Mouse (Mus musculus): ENCODE data around the gene Ncor2.

Gene Ncor2

GRCm38 (mm10) chr5:125066479-125067471 lies 112.2 kb downstream of the Ncor2 start:
- DNase-seq (ENCODE audit: low read depth), result peak; percentile 83

GRCm38 (mm10) chr5:125063015-125063414 lies 116.0 kb downstream of the Ncor2 start:
- no peak for DNase-seq (ENCODE audit: low read depth)

GRCm38 (mm10) chr5:125058267-125058668 lies 120.8 kb downstream of the Ncor2 start:
- peak; percentile 33 for DNase-seq (ENCODE audit: low read depth)

GRCm38 (mm10) chr5:125057555-125058266 lies 121.3 kb downstream of the Ncor2 start:
- peak; percentile 25 for DNase-seq (ENCODE audit: low read depth)

- DNase-seq (ENCODE audit: low read depth), result no peak
These were observed 122.1 kb downstream of the Ncor2 start for GRCm38 (mm10) chr5:125056696-125057554.

- DNase-seq (ENCODE audit: low read depth), result no peak
These were observed 122.7 kb downstream of the Ncor2 start for GRCm38 (mm10) chr5:125056331-125056695.

GRCm38 (mm10) chr5:125055901-125056300 lies 123.1 kb downstream of the Ncor2 start:
- DNase-seq (ENCODE audit: low read depth), result no peak

- DNase-seq (ENCODE audit: low read depth), result no peak
These were observed 125.4 kb downstream of the Ncor2 start for GRCm38 (mm10) chr5:125053661-125054060.

- no peak for DNase-seq (ENCODE audit: low read depth)
These were observed 126.2 kb downstream of the Ncor2 start for GRCm38 (mm10) chr5:125052603-125053488.

- DNase-seq (ENCODE audit: low read depth), result no peak
These were observed 126.8 kb downstream of the Ncor2 start for GRCm38 (mm10) chr5:125052237-125052602.

- no peak for DNase-seq (ENCODE audit: low read depth)
These were observed 129.5 kb downstream of the Ncor2 start for GRCm38 (mm10) chr5:125049481-125049880.

GRCm38 (mm10) chr5:125046436-125046835 lies 132.6 kb downstream of the Ncor2 start:
- DNase-seq (ENCODE audit: low read depth), result no peak

- DNase-seq (ENCODE audit: low read depth), result no peak
These were observed 133.8 kb downstream of the Ncor2 start for GRCm38 (mm10) chr5:125045202-125045601.

GRCm38 (mm10) chr5:125043448-125043847 lies 135.6 kb downstream of the Ncor2 start:
- no peak for DNase-seq (ENCODE audit: low read depth)

GRCm38 (mm10) chr5:125041578-125041977 lies 137.4 kb downstream of the Ncor2 start:
- DNase-seq (ENCODE audit: low read depth), result no peak

- DNase-seq (ENCODE audit: low read depth), result no peak
These were observed 138.9 kb downstream of the Ncor2 start for GRCm38 (mm10) chr5:125040128-125040584.

- no peak for DNase-seq (ENCODE audit: low read depth)
These were observed 139.5 kb downstream of the Ncor2 start for GRCm38 (mm10) chr5:125039377-125040027.

- DNase-seq (ENCODE audit: low read depth), result no peak
These were observed 142.5 kb downstream of the Ncor2 start for GRCm38 (mm10) chr5:125036483-125036882.

GRCm38 (mm10) chr5:125028911-125029310 lies 150.1 kb downstream of the Ncor2 start:
- no peak for DNase-seq (ENCODE audit: low read depth)

GRCm38 (mm10) chr5:125028371-125028770 lies 150.6 kb downstream of the Ncor2 start:
- no peak for DNase-seq (ENCODE audit: low read depth)
